Mouse (Mus musculus) liver, embryonic 14.5 days (tissue): ENCODE results near the gene Tmtc2. TPM values are rescaled to one million over a fixed set of nuclear protein-coding genes. Genes with fewer than 3 reads are reported as not detected.

ENCODE experiments used
- ATAC-seq: fragments of 200-750 bp; cut with Nextera tagmentation; 2 replicates; pipeline ENCODE4 v1.8.0; 2017; ENCODE audit warnings: moderate number of reproducible peaks, mild to moderate bottlenecking, moderate library complexity; ENCODE audit not compliant: insufficient read depth
- DNase-seq, 3 experiments: peaks; one replicate each; pipeline ENCODE4 v3.0.0-alpha.2; 2012 to 2013; ENCODE audit warnings: low read depth in 3 of 3, low spot score in 3 of 3
- H3K27ac ChIP-seq: fragments of 300-500 bp; sonication (generic); 2 replicates; pipeline ENCODE4 v1.5.1; 2014; ENCODE audit warnings: moderate library complexity, mild to moderate bottlenecking, control low read depth, inconsistent platforms
- H3K27me3 ChIP-seq: fragments of 300-500 bp; sonication (generic); 2 replicates; pipeline ENCODE4 v1.6.1; 2014; ENCODE audit warnings: mild to moderate bottlenecking, low read length, moderate library complexity; ENCODE audit not compliant: control insufficient read depth, insufficient read depth
- H3K36me3 ChIP-seq: fragments of 300-500 bp; sonication (generic); replicated peaks from 2 replicates; pipeline ENCODE4 v1.6.1; 2014; ENCODE audit warnings: low read depth; ENCODE audit not compliant: control insufficient read depth, insufficient read depth
- H3K4me1 ChIP-seq, 2 experiments: fragments of 200-500 bp in 1 of 2; fragments of 300-500 bp in 1 of 2; sonication (generic) in 1 of 2; replicated peaks; 2 replicates each; pipeline ENCODE4 v1.6.1; 2012 to 2014; ENCODE audit warnings: antibody characterized with exemption in 1 of 2, inconsistent platforms in 1 of 2, low read length in 1 of 2; ENCODE audit not compliant: control insufficient read depth in 2 of 2, insufficient read depth in 2 of 2
- H3K4me2 ChIP-seq: fragments of 300-500 bp; sonication (generic); 2 replicates; pipeline ENCODE4 v1.6.1; 2014; ENCODE audit warnings: low read depth, mild to moderate bottlenecking, control low read depth, moderate library complexity
- H3K4me3 ChIP-seq, 2 experiments: fragments of 200-500 bp in 1 of 2; fragments of 300-500 bp in 1 of 2; sonication (generic) in 1 of 2; 2 replicates each; pipeline ENCODE4 v1.5.1; 2012 to 2014; ENCODE audit warnings: low read depth in 2 of 2, low read length in 2 of 2, mild to moderate bottlenecking in 2 of 2, control low read depth in 1 of 2, inconsistent platforms in 1 of 2, moderate library complexity in 1 of 2; ENCODE audit not compliant: insufficient read depth in 1 of 2
- H3K9ac ChIP-seq: fragments of 300-500 bp; sonication (generic); replicated peaks from 2 replicates; pipeline ENCODE4 v1.6.1; 2014; ENCODE audit warnings: mild to moderate bottlenecking, control low read depth, moderate library complexity
- H3K9me3 ChIP-seq: fragments of 300-500 bp; sonication (generic); 2 replicates; pipeline ENCODE4 v1.6.1; 2016; ENCODE audit warnings: low read length, mixed read lengths; ENCODE audit not compliant: control insufficient read depth
- CTCF ChIP-seq: IDR thresholded peaks from 2 replicates; pipeline ENCODE4 v1.5.1; 2016; ENCODE audit warnings: antibody characterized with exemption, low read depth, control low read depth
- EP300 ChIP-seq: IDR thresholded peaks from 2 replicates; pipeline ENCODE4 v1.6.1; 2016; ENCODE audit warnings: antibody characterized with exemption, low read depth
- WGBS: fragments of 180-500 bp; shearing (Covaris S2); extraction: QIAGEN DNeasy Blood & Tissue Kit; methylation state at CpG from one replicate; pipeline ENCODE4 v1.1.7; 2014; ENCODE audit not compliant: insufficient replicate concordance; 5-methylcytosine and 5-hydroxymethylcytosine counted together
- polyA plus RNA-seq, 2 experiments: library from polyadenylated mRNA; depleted of rRNA in 1 of 2; stranded (reverse) in 1 of 2; unstranded in 1 of 2; fragments of >200 nt; fragmentation: Nextera tagmentation in 1 of 2; extraction: Ambion mirVana in 1 of 2; gene quantifications; 2 replicates each; pipeline versions ENCODE4 v1.2.1 to v1.2.3; 2012 to 2014

Gene Tmtc2
- polyA plus RNA-seq, 2 experiments = 0.33 to 0.44 TPM

- Histone ChIP-seq H3K36me3 (no peaks in the 10 kb centered on the region), H3K4me3 (no peak overlapping the region), H3K27me3 (no peaks in the 10 kb centered on the region), H3K4me1 (no peaks in the 10 kb centered on the region), H3K27ac (no peak overlapping the region), H3K4me2 (no peak overlapping the region), H3K9me3 (no peaks in the 10 kb centered on the region), H3K9ac (no peak overlapping the region)
- no peak for DNase-seq
- no peak for ATAC-seq
- no peak for TF ChIP-seq EP300
- TF ChIP-seq CTCF = no peak
Observed at GRCm38 (mm10) chr10:105588141-105588540, 13.9 kb upstream of the Tmtc2 start.

- no peak overlapping the region for H3K9ac ChIP-seq
- WGBS = 12% methylated on average over 2 of the region's 2 CpGs
Observed at GRCm38 (mm10) chr10:105579318-105579717, 5.1 kb upstream of the Tmtc2 start.

GRCm38 (mm10) chr10:105578291-105578845 lies 4.1 kb upstream of the Tmtc2 start:
- Histone ChIP-seq H3K9ac (no peak overlapping the region), H3K4me2 (no peak overlapping the region), H3K27me3 (no peaks in the 10 kb centered on the region), H3K27ac (no peak overlapping the region), H3K9me3 (no peaks in the 10 kb centered on the region), H3K4me3 (no peak overlapping the region), H3K36me3 (no peaks in the 10 kb centered on the region), H3K4me1 (peaks cover 3 to 5% of the 10 kb centered on the region in 2 experiments; a peak in 2 of 4 replicates)
- TF ChIP-seq EP300 (no peak), CTCF (no peak)
- DNase-seq = no peak
- 45% methylated on average over 8 of the region's 8 CpGs for WGBS
- no peak for ATAC-seq

More at GRCm38 (mm10) chr10:105579318-105579717, 5.1 kb upstream of the Tmtc2 start:
- no peak overlapping the region for H3K4me2 ChIP-seq
- no peaks in the 10 kb centered on the region for H3K27me3 ChIP-seq
- no peak overlapping the region for H3K27ac ChIP-seq
- H3K9me3 ChIP-seq = no peaks in the 10 kb centered on the region
- DNase-seq (no peak), ATAC-seq (no peak)
- no peaks in the 10 kb centered on the region for H3K36me3 ChIP-seq
- no peak overlapping the region for H3K4me3 ChIP-seq
- peaks cover 3 to 5% of the 10 kb centered on the region in 2 experiments; a peak in 2 of 4 replicates for H3K4me1 ChIP-seq
- no peak for TF ChIP-seq CTCF
- TF ChIP-seq EP300 = no peak

GRCm38 (mm10) chr10:105574695-105575660 lies 727 bp upstream of the Tmtc2 start:
- TF ChIP-seq CTCF (peak; percentile 97), EP300 (no peak)
- peak; percentile 68 for ATAC-seq
- peaks cover 4% of the 10 kb centered on the region for H3K27me3 ChIP-seq
- H3K9me3 ChIP-seq = no peaks in the 10 kb centered on the region
- peaks cover 3 to 6% of the 10 kb centered on the region in 2 experiments; a peak in 3 of 4 replicates for H3K4me1 ChIP-seq
- peak overlapping the region; percentile 72 to 79 for H3K4me3 ChIP-seq
- DNase-seq = peak; percentile 77 to 82 (median 78)
- no peak overlapping the region for H3K27ac ChIP-seq
- 0% methylated on average over 44 of the region's 44 CpGs for WGBS
- H3K36me3 ChIP-seq = no peaks in the 10 kb centered on the region
- H3K4me2 ChIP-seq = peak overlapping the region; percentile 99
- no peak overlapping the region for H3K9ac ChIP-seq

GRCm38 (mm10) chr10:105573306-105573907 lies 844 bp downstream of the Tmtc2 start:
- H3K9me3 ChIP-seq = no peaks in the 10 kb centered on the region
- no peak for TF ChIP-seq CTCF
- no peak for TF ChIP-seq EP300
- peak overlapping the region; percentile 99 for H3K4me2 ChIP-seq
- under 1% methylated on average over 37 of the region's 37 CpGs for WGBS
- ATAC-seq (no peak), DNase-seq (no peak)
- H3K4me3 ChIP-seq = peak overlapping the region; percentile 72 to 79
- no peaks in the 10 kb centered on the region for H3K36me3 ChIP-seq
- H3K27me3 ChIP-seq = peaks cover 4% of the 10 kb centered on the region
- H3K9ac ChIP-seq = peak overlapping the region; percentile 55
- no peak overlapping the region for H3K27ac ChIP-seq
- H3K4me1 ChIP-seq = peaks cover 3 to 11% of the 10 kb centered on the region in 2 experiments; a peak in 3 of 4 replicates
